Mouse (Mus musculus): ENCODE data around the gene Kpna3.
"Not testable (repeated sequence)": the region's sequence is repeated elsewhere in the genome, so short reads cannot be mapped to it uniquely, and the experiment has no call there.

Kpna3 gene

DNA sequence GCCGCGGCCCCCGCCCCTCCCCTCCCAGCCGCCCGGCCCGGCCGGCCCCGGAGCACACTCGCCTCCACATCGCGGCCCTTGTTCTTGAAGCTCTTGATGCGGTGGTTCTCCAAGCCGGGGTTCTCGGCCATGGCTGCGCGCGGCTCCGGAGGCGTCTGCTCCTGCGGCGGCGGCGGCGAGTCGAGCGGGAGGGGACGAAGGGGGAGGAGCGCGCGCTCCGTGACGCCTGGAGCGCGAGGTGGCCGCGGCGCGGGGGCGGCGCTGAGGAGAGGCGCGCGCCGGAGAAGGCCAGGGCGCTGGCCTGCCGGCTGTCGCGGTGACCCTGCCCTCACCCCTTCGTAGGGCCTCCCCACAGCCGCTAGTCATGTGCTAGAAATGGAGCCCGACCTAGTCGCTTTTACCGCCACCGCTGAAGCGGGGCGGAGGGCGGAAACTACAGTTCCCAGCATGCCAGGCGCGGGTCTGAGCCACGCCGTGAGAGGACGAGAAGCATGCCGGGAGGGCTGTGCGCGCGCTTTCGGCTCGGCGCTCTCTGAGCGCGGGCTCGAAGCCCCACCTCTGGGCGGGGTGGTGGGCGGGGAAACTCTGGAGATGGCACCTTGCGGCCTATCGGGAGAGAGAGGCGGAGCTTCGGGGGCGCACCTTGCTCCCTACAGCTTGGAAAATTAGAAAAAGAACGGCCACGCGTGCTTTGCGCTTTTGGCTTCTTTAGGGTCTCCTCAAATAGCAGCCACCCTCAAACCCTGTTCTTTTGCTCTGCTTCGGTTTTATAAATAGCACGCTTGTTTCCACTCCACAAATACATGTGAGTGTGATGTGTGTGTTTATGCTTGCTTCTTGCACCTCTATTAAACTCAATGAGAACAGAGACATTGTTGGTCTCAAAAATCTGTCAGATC lies at the start of gene Kpna3:
Kpna3 (minus strand) TSS at position 214 of the 899 bp plus-strand sequence.
- in situ Hi-C loops (cut with MboI, MseI) = loop anchor here (5.0 to 10.0 kb wide), 3 partner anchors 63 to 715 kb away; no protein-coding TSS in a partner anchor

DNA sequence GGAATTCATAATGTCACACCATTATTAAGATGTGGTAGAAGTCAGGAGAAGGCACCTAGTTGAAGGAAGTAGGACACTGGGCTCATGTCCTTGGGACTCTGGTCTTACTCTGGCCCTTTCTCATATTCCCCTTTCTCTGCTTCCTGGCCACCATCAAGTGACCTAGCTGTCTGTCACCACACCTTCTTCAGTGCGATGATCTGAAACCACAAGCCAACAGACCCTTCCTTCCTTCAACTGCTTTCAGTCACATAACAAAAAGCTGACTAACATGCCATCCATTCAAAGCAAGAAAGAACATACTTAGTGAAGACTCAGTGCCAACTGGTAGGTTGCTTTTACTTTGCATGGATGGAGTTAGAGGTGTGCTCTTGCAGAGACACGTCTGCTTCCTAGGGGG lies 20.7 kb upstream of the Kpna3 start:
- in situ Hi-C loops (cut with MboI, MseI) = no loop called here

DNA sequence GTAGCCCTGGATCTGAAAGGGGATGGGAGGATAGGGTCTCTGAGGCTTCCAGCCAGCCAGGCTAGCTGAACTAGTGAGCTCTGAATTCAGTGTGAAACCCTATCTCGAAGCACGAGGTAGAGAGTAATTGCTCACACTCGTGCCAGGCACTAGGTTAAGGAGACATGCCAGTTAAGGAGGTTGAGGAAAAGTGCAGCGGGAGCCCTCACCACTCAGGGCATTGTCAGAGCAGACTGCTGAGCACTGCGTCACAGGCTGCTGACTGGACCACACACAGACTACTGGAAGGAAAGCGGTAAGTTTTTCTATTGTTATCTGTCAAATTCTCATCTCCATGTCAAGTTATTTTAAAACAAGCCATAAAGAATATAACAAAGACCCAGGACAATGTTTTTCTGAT lies 17.8 kb upstream of the Kpna3 start:
- in situ Hi-C loops (cut with MboI, MseI) = loop anchor here (5.0 kb wide), 1 partner anchor 75 kb away; no protein-coding TSS in a partner anchor

DNA sequence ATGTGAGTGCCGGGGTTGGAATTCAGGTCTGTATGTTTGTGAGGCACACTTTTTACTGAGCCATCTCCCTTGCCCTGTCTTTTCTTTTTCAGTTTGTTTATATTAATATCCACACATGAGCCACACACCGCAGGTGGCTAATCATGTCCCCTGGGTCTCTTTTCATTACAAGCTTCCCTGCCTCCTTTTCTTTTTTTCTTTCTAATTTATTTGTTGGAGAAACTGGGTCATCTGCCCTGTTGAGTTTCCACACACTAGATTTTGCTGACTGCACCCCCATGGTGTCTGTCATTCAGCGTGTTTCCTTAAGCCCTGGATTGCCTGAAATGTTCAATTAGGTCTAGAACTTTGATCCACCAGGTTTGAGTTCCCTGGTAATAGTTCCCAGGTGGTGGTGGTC lies 15.9 kb upstream of the Kpna3 start:
- in situ Hi-C loops (cut with MboI, MseI) = loop anchor here (5.0 kb wide), 1 partner anchor 77 kb away; no protein-coding TSS in a partner anchor

DNA sequence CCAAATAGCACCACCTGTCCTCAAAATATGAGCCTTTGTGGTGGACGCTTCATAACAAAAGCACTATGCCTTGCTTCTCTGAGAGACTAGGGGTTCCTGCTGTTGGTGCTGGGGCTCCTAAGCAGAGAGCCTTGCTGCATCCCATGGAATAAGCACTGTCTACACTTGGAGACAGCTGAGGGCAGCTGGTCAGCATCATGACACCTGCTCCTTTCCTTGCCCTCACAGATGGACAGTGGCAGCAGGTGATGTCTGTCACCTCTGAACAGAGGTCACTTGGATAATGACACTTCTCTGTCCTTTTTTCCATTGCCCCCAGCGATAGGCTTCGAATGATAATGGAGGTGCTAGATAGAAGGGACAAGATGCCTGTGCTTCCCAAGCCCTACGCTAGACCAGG lies 13.4 kb upstream of the Kpna3 start:
- in situ Hi-C loops (cut with MboI, MseI) = no loop called here

DNA sequence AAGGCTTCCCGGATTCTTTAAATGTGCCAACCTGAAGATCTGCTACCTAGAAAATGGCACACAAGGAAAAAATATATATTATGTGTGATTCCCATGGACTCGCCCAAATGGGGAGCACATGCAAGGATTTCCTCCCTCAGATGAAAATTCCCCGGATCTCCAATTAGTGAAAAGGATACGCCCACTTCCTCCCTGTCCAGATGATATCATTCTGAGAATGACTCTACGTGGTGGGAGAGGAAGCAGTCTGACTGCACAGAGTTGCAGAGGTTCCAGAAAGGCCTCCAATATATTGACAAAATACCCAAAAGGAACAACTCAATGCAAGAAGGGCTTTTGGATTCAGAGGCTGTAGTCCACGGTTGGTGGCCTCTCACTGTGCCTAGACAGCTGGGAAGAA lies 12.8 kb upstream of the Kpna3 start:
- in situ Hi-C loops (cut with MboI, MseI) = no loop called here

DNA sequence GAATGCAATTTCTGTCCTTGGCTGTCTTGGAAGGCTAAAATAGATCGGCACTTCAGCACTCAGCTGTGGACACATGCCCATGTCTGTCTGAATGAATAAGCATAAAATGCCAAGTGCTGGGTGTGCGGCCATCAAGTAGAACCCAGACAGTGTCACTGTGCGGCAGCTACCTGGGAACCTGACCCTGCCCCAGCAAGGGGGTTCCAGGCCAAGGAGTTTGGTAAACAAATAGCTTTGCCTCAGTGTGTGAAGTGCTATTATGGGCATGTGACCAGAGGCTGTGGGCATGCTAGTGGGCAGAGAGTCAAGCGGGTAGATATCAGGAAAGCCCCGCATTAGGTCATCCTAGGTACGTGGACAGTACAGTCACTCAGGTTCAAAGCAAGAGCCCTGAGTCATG lies 8.1 kb upstream of the Kpna3 start:
- in situ Hi-C loops (cut with MboI, MseI) = no loop called here

DNA sequence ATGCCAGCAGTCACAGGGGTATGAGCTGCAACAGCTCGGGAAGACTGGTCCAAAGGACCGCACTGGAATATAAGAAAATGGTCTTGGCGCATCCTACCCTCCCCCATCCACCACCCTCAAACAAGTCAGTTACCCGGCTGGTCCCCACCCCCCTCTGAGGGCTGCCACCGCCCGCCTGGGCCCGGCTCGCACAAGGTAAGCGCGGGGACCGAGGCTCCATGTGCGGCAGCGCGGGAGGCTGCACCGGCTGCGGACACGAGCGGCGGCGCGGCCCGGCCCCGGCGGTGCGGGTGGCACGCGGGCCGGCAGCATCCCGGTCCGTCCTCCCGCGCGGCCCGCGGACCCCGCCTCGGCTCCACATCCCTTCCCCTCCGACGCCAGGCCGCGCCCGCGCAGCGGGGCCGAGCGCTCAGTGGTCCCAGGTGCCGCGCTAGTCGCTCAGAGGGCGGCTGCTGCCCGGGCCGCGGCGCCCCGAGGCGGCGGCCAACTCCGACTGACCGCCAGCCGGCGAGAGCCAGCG lies 473 bp downstream of the Kpna3 start:
- in situ Hi-C loops (cut with MboI, MseI) = loop anchor here (5.0 to 10.0 kb wide), 3 partner anchors 62 to 714 kb away; no protein-coding TSS in a partner anchor

DNA sequence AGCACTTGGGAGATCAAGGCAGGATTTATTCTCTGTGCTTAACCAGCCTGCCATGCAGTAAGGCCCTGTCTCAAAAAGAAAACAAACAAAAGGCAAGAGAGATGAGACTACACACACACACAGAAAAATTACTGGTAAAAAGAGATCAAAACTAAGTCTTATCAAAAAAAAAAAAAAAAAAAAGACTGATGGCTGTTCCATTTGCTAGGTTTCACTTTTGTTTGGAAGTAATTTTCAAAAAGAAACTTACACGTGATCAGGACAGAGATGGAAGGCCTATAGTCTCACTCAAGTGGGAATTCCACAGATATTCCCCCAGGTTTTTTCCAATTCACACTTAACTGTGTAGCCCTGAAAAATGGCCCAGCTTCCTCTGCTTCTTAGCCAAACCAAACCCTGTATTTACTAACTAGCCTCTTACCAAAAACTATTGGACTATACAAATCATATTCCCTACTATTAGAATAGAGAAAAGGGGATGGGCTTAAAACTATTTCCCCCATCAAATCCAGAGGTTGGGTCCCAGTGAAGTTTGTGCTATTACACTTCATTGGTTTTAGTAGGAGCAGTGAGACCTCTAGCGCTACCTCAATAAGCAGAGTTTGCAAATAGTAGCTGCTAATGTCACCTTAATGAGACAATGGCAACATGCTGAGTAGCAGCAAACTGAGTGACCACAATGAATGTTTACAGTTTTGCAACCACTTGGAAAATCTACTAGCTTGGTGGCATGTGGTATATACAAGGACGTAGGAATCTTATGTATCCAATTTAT lies 1.3 kb downstream of the Kpna3 start:
- in situ Hi-C loops (cut with MboI, MseI) = loop anchor here (5.0 to 10.0 kb wide), 3 partner anchors 61 to 714 kb away; no protein-coding TSS in a partner anchor

DNA sequence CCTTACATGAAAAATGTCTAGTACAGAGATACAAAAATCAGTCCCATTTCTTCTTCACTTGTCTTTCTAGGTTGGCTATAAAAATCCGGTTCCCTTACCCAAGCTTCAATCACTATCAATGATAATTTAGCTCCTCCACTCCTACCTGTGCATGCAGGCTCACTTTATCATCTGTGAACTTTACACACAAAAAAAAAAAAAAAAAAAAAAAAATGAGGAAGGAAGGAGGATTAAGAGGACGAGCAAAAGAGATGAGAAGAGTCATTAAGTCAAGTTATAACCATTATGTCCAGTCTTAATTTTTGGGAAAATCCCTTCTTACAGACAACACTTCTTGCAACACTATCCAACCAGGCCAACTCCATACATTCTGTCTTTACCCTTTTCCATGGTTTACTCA lies 2.8 kb downstream of the Kpna3 start:
- in situ Hi-C loops (cut with MboI, MseI) = loop anchor here (5.0 to 10.0 kb wide), 3 partner anchors 60 to 712 kb away; no protein-coding TSS in a partner anchor

DNA sequence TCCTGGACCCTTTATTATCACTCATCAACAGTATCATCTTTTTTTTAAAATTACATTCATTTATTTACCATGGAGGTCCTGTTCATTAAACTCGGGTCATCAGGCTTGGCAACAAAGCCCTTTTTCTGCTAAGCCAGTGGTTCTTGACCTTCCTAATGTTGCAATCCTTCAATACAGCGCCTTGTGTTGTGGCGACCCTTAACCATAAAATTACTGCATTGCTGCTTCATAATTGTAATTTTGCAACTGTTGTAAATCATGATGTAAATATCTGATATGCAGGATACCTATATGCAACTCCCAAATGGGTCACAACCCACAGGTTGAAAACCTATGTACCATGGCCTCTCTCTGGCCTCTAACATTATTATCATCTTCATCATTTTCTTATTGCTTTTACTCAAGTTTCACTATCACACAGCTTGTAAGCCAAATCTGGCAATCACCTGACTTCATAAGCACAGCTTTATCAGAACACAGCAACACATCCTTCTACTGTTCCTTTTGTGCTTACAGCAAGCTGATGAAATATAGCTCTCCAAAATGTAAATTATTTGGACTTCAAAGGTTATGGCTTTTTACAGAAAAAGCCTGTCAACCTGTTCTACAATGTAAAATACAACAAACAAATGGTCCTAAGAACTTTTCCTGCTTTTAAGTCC lies 11.4 kb downstream of the Kpna3 start:
- in situ Hi-C loops (cut with MboI, MseI) = no loop called here

DNA sequence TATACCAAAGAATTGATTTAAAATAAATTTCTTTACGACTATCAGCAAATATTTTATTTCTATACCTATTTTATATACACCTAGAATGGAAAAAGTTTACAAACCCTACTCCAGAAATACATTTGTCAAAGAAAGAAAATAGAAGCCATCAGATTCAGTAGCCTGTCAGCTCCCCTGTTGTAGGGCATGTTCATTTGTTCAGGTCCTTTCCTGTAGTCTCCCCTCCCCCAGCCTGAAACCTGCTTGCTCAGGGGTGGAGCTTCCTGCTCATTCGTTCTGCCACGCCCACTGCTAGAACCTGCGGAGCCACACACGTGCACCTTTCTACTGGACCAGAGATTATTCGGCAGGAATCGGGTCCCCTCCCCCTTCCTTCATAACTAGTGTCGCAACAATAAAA lies 12.6 kb downstream of the Kpna3 start:
- in situ Hi-C loops (cut with MboI, MseI) = not testable (repeated sequence)

DNA sequence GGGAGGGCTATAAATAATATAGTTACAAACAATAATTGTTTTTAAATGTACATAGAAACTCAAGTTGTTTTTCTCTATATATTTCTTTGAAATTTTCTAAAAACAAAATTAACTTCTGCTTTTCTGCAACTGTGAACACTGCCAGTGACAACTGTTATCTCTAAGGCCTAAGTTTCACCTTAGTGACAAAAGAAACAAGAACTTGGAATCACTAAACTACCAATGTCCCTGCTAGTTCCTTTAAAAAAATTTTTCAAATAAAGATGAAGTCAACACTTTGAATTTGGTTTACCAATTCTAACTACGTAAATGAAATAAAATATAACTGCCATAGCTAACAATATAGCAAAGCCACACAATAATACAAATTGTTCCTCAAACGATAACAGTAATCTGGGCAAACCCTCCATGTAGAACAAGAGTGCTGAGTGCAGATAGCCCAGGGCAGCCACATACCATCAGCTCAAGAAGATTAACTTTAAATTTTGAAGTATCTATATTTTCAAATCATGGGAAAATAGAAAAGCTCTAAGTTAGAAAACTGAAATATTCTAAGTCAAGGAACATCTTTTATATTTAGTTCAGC lies 14.5 kb downstream of the Kpna3 start:
- in situ Hi-C loops (cut with MboI, MseI) = no loop called here

DNA sequence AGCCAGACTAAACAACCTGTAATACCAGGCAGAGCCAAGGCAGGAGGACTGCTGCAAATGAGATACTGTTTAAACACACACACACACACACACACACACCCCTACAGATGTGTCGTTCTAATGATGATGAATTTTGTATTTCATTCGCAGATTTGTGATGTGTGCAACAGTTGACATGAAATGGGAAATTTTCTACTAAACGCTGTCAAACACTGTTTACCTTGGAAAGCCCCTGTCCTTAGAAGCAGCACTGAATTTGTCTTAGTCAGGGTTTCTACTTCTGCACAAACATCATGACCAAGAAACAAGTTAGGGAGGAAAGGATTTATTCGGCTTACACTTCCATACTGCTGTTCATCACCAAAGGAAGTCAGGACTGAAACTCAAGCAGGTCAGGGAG lies 24.0 kb downstream of the Kpna3 start:
- in situ Hi-C loops (cut with MboI, MseI) = no loop called here

DNA sequence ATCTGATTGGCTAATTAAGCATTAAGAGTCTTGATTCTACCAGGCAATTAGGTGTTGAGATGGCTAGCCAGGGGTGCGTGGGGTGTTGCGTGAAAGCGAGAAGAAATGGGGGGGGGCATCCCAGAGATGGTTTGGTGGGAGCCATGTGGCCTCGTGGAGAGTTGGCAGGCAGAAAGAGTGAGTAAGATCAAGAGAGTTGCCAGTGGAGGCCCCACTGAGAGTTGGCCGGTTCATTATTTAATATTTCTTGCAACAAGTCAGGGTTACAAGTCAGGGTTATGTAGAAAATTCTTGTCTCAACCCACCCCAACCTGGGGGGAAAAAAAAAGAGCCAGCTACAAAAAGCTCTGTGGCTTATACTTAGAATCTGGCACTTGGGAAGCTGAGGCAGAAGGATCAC lies 24.4 kb downstream of the Kpna3 start:
- in situ Hi-C loops (cut with MboI, MseI) = no loop called here

DNA sequence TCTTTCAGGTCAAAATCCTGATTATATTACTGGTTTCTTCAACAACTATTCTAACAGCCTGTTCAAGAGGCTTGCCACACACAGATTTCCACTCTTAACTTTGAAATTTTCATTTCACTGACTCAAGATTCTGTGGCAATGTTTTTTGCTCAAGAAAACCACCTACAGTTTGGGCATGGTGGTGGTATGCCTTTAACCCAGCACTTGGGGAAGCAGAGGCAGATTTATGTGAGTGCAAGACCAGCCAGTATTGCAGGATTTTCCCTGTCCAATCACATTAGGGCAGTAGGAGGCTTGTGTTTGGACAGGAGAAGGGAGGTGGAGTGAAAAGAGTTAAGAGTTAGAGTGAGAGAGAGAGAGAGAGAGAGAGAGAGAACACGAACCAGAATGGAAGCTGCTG lies 24.9 kb downstream of the Kpna3 start:
- in situ Hi-C loops (cut with MboI, MseI) = no loop called here

DNA sequence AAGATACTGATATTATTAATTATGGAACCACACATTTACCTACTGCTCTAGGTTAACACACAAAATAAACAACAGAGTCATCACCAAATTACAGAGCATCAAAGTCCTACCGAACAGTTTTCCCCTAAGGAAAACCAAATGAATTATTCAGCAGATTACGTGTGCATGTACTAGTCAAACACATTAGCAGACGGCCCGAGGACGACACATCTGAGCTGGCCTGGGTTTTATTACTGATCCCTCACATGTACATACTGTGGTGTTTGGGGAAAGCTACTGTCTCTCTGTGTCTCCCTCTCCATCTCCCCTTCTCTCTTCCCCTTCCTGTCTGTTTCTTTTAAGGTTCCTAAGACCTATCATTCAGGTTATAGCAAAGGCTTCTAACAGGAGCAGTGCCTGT lies 25.5 kb downstream of the Kpna3 start:
- in situ Hi-C loops (cut with MboI, MseI) = no loop called here

DNA sequence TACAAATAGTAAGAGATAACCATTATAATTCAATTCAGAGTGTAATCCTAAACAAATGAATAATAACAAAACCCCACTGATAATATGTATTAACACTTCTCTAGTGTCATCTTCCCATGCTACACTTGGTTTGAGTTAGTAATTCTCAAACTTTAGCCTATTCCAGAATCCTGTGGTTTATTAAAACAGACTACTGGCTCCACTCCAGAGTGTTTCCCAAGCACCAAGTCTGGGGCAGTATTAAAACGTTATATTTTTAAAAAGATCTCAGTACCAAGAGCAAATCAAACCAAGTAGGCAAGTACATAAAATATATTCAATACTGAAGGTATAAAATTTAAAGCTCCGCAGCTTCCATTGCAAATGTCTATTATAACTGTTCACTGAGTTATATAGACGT lies 26.0 kb downstream of the Kpna3 start:
- in situ Hi-C loops (cut with MboI, MseI) = no loop called here

DNA sequence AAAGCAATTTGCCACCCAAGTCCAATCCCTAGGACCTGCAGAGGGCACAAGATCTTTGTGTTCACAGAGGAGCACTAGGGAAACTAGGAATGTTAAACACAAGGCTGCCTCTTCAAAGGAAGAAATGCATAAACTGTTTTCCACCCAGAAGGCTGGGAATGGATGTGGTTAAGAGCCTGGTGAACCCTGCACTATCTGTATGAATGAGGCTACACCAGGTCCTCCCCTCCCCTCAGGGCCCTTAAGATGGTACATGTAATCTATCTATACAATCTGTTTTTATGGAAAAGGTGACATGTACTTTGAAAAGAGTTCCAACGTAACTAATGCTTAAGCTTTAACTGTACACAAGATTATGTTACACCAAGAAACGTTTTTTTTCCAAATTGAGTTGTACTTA lies 29.7 kb downstream of the Kpna3 start:
- in situ Hi-C loops (cut with MboI, MseI) = no loop called here

DNA sequence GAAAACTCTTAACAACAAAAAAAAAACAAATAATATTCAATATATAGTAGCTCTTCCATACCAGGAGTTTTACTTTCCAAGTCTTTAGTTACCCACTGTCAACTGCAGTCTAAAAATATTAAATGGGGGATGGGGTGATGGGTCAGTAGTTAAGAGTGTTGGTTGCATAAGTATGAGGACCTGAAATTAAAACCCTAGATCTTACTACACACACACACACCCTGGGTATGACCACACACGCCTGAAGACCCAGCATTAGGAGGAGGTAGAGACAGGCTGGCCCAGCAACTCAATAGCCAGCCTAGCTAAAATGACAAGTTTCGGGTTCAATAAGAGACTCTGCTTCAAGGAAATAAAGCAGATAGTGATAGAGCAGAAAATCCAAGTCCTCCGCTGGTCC lies 32.6 kb downstream of the Kpna3 start:
- in situ Hi-C loops (cut with MboI, MseI) = no loop called here

DNA sequence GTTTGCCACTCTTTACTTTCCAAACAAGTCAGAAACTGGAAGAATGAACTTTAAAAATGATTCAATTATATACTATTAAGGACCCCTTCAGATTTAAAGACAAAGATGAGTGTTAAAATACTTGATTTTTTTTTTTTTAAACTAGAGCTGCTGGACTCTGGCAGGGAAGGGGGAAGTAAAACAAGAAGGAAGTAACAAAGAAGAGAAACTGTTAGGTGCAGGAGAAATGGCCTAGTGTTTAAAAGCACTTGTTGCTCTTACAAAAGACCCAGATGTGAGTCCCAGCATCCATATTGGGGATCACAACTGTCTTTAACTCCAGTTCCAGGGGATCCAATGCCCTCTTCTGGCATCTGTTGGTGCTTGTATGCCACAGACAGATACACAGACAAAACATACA lies 33.9 kb downstream of the Kpna3 start:
- in situ Hi-C loops (cut with MboI, MseI) = no loop called here
